Mouse (Mus musculus): ENCODE data around the gene Sema4c.

DNA sequence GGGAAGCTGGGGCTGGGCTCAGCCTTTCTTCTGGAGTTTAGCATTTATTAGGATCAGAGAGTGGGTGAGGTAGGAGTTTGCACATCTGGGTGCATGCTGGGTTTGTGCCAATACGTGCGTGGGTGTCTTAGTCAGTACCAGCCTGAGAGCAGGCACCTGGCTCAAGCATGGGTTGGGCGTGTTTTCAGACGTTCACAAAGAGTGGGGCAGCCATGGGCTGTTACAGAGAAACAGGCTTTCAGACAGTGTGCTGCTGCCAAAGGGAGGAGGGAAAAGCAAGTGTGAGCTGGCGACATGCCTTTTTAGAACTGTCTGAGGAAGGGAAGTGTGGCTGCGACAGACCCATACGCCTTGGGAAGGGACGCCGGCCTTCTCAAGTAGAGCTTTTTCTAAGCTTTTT lies 45.2 kb upstream of the Sema4c start:
- TF ChIP-seq CTCF (IDR thresholded peaks at IDR 0.05; ENCODE audit: insufficient read depth, low read depth, low read length) (no peak), POLR2A (IDR thresholded peaks at IDR 0.05; ENCODE audit: insufficient read depth, low read depth, low read length) (no peak)

Measured in olfactory bulb, adult 2 months (tissue).